Mouse (Mus musculus): ENCODE results near the gene Mageb1. TPM values are rescaled to one million over a fixed set of nuclear protein-coding genes. Genes with fewer than 3 reads are reported as not detected.
"Not testable (repeated sequence)": the region's sequence is repeated elsewhere in the genome, so short reads cannot be mapped to it uniquely, and the experiment has no call there.

The Mageb1 gene
- not detected in 2 replicates for polyA plus RNA-seq (2015; fragmentation: Nextera tagmentation; extraction: Ambion mirVana)

DNA sequence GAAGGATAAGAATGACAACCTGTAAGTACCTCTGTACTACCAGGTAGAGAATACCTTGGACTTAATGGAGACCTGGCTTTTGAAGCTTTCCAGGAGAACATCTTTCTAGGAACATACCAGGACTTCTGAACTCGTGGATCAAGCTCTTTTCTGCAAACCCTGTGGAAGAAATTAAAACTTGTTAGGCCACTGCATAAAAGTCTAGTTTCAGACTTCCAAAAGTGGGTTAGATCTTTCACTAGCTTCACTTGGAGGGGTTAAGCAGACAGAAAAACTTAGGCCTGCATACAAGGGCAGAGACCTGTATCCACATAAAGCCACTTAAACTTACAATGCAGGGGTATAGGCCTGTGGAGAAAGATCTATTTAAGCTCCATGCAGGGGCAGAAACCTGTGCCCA is at the start of gene Mageb1:
Gene Mageb1, minus strand, starts transcription at position 101 of the 400 bp plus-strand sequence.
- H3K27ac ChIP-seq (ENCODE audit: low read depth, low read length); H3K9me3 ChIP-seq (ENCODE audit: control insufficient read depth); H3K4me3 ChIP-seq (ENCODE audit: low read depth, low read length); H3K36me3 ChIP-seq (ENCODE audit: control insufficient read depth, insufficient read depth); H3K4me2 ChIP-seq (replicated peaks; ENCODE audit: low read depth); ATAC-seq; H3K9ac ChIP-seq (ENCODE audit: low read depth, low read length); H3K4me1 ChIP-seq (replicated peaks; ENCODE audit: control insufficient read depth, insufficient read depth, low read length); H3K27me3 ChIP-seq (replicated peaks; ENCODE audit: control insufficient read depth, insufficient read depth, low read length): not testable (repeated sequence)
- WGBS = 10% methylated on average over 1 of the region's 1 CpGs

Other genes starting within 250 kb of the Mageb1 start
- gene Mageb5, start 233.3 kb downstream of the Mageb1 start, polyA plus RNA-seq (2015; fragmentation: Nextera tagmentation; extraction: Ambion mirVana) = not detected in 2 replicates